ENCODE assay signal across 27 mouse cellular contexts in the genomic region with DNA sequence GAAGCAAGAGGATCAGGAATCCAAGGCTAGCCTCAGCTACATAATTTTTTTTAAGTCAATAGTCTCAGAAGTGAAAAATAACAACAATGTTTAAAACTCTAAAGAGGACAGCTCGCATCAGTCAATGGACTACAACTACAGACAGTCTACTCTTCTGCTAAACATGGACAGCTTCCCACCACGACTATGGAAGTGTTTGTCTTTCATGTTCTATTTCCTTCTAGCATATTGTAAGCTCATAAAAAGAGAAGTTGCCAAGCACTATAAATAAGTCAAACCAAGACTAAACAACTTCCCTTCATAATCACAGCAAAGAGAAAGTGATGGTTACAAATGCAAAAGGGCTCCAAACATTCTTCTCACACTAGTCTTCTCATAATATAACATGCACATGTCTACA. TPM values are rescaled to one million over a fixed set of nuclear protein-coding genes. Genes with fewer than 3 reads are reported as not detected.
A peak's percentile ranks its signal among the peaks of the same experiment; 100 is the strongest.
DNase-seq lines count a peak whose midpoint lies in the region; ATAC-seq lines count a peak whose summit lies in the region.
"Had no signal": no experiment of that assay in that cellular context is flagged by ENCODE, and none has a peak within 500 bp of the region (broad histone marks: within the 10 kb centered on the region; RNA-seq: fewer than 3 reads in every experiment).

No protein-coding gene starts in this region.

- H3K4me3 ChIP-seq in lung, embryonic 15.5 days: no peak overlapping the region
- H3K4me3 ChIP-seq: forebrain, embryonic 10.5 days; heart, embryonic 13.5 days; hindbrain, embryonic 15.5 days; limb, embryonic 12.5 days; liver, embryonic 12.5 days; midbrain, embryonic 12.5 days; neural tube, embryonic 15.5 days; stomach, embryonic 15.5 days had no signal

- ATAC-seq in lung, embryonic 15.5 days (ENCODE audit: borderline replicate concordance, extremely low read depth, low FRiP score, low TSS enrichment): peak; percentile 61; the same call in 1 of the 2 replicates
- ATAC-seq: forebrain, embryonic 16.5 days; liver, embryonic 12.5 days had no signal

- intact Hi-C loops in heart, postnatal 25 days (cut with DNase I): loop anchor here (2.0 kb wide), 1 partner anchor 37 kb away; no protein-coding TSS in a partner anchor

- 0 out of 2 replicates have a peak, but pooled peaks cover 3% of the 10 kb centered on the region for H3K4me1 ChIP-seq in lung, embryonic 15.5 days
- H3K4me1 ChIP-seq: hindbrain, embryonic 15.5 days; limb, embryonic 12.5 days; liver, embryonic 12.5 days; midbrain, embryonic 12.5 days; neural tube, embryonic 15.5 days; stomach, embryonic 15.5 days had no signal

- peak overlapping the region; percentile 59; the same call in 1 of the 2 replicates for H3K27ac ChIP-seq in lung, embryonic 15.5 days
- H3K27ac ChIP-seq: forebrain, embryonic 10.5 days; heart, embryonic 13.5 days; hindbrain, embryonic 15.5 days; limb, embryonic 12.5 days; liver, embryonic 12.5 days; midbrain, embryonic 12.5 days; neural tube, embryonic 15.5 days; stomach, embryonic 15.5 days had no signal

- DNase-seq in heart, adult 8-10 months (ENCODE audit: low spot score): peak; percentile 60
- no peak for DNase-seq in heart, postnatal 25 days (ENCODE audit: low spot score)
- DNase-seq in lung, postnatal 14 days: no peak
- peak; percentile 72 for DNase-seq in lung, postnatal 10 days
- DNase-seq in urinary bladder, postnatal 14 days (ENCODE audit: low spot score): no peak
- no peak for DNase-seq in thymus, postnatal 4 days
- DNase-seq: adrenal gland, adult 2 months; cerebellum, adult 11 months; cerebellum, adult 9-11 months; heart, postnatal 36 days; kidney, adult 2 months; kidney, postnatal 14 days; right cerebral cortex, adult 18-20 months; right cerebral cortex, postnatal 4 days; thymus, adult 18-20 months had no signal

- no peak overlapping the region for H3K4me2 ChIP-seq in lung, embryonic 15.5 days
- H3K4me2 ChIP-seq: heart, embryonic 13.5 days; hindbrain, embryonic 15.5 days; limb, embryonic 12.5 days; liver, embryonic 12.5 days; midbrain, embryonic 12.5 days; neural tube, embryonic 15.5 days; stomach, embryonic 15.5 days had no signal

- H3K9ac ChIP-seq in lung, embryonic 15.5 days: no peak overlapping the region
- H3K9ac ChIP-seq: heart, embryonic 13.5 days; hindbrain, embryonic 15.5 days; limb, embryonic 12.5 days; liver, embryonic 12.5 days; midbrain, embryonic 12.5 days; neural tube, embryonic 15.5 days; stomach, embryonic 15.5 days had no signal

- no peaks in the 10 kb centered on the region for H3K9me3 ChIP-seq in lung, embryonic 15.5 days
- H3K9me3 ChIP-seq: forebrain, embryonic 10.5 days; heart, embryonic 13.5 days; hindbrain, embryonic 15.5 days; limb, embryonic 12.5 days; liver, embryonic 12.5 days; midbrain, embryonic 12.5 days; neural tube, embryonic 15.5 days; stomach, embryonic 15.5 days had no signal

- H3K27me3 ChIP-seq in lung, embryonic 15.5 days: no peaks in the 10 kb centered on the region
- H3K27me3 ChIP-seq: heart, embryonic 13.5 days; hindbrain, embryonic 15.5 days; limb, embryonic 12.5 days; liver, embryonic 12.5 days; midbrain, embryonic 12.5 days; neural tube, embryonic 15.5 days; stomach, embryonic 15.5 days had no signal

- WGBS in lung, embryonic 15.5 days: 33% methylated on average over 2 of the region's 2 CpGs

- H3K36me3 ChIP-seq in lung, embryonic 15.5 days: no peaks in the 10 kb centered on the region
- H3K36me3 ChIP-seq: forebrain, embryonic 10.5 days; heart, embryonic 13.5 days; hindbrain, embryonic 15.5 days; limb, embryonic 12.5 days; liver, embryonic 12.5 days; midbrain, embryonic 12.5 days; stomach, embryonic 15.5 days had no signal

RNA-seq across cellular contexts. Expression of gene Tmtc1, which starts 38.6 kb away (rescaled TPM):
- 100 to 1,000 TPM in 2 of 4 experiments, 10 to 100 TPM in 2; 86.3 to 134 (median 102) TPM for total RNA-seq in heart, adult 8-10 months (2022)
- total RNA-seq in heart, postnatal 25 days (2021): 10 to 100 TPM; 90.6 to 92.3 TPM
- polyA plus RNA-seq in lung, embryonic 15.5 days (2015; fragmentation: Nextera tagmentation; extraction: Ambion mirVana): 2.5 and 2.9 TPM in 2 replicates
- total RNA-seq: MEL had no signal
- polyA plus RNA-seq: C2C12 had no signal

Comparison
In these comparisons a context has a peak if more than half of its experiments do, and no peak if none do; other contexts are left out.
1. DNase-seq: peak in heart, adult 8-10 months (single experiment) and lung, postnatal 10 days (single experiment); none in heart, postnatal 25 days (single experiment), lung, postnatal 14 days (single experiment), urinary bladder, postnatal 14 days (single experiment) and thymus, postnatal 4 days (single experiment).